Mouse (Mus musculus): ENCODE measurements around the gene Pbxip1.

Gene Pbxip1

GRCm38 (mm10) chr3:89490790-89491189 is 54.3 kb downstream of the Pbxip1 start:
- no peak for DNase-seq

- no peak for DNase-seq
Measured at GRCm38 (mm10) chr3:89491559-89491958, 55.1 kb downstream of the Pbxip1 start.

DNA sequence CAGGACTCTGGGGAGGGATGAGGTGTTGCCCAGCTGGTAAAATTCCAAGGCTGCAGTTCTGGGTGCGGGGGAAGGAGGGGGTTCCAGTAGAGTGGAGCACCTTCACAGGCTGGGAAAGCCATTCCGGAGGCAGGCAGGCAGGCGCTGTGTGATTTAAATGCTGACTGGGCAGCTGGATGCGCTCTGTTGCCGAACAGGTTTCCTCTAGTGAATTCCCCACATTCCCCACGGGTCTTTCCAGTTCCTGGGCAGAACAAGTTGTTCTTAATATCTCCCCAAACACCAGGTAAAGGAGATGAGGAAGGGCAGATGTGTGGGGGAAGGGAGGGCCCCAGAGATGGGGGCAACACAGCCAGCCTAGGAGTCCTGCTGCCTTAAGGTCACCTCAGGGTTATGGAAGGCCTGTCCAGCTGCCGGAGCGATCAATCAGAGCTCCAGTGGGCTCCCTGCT is 56.2 kb downstream of the Pbxip1 start:
- DNase-seq: peak; percentile 83

DNA sequence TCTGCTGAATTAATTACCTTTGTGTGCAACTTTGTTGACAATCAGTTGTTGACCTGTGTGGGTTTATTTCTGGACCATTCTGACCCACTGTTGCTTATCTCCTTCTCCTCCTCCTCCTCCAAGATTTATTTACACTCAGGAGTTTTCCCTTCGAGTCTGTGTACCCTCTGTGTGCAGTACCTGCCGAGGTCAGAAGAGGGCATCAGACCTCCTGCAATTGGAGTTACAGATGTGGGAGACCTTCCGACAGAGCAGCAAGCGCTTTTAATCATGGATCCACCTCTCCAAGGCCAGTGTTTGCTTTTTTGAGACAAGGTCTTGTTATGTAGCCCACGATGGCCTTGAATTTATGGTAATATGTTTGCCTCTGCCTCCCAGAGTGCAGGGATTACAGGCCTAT is 58.1 kb downstream of the Pbxip1 start:
- DNase-seq: no peak

- no peak for DNase-seq
Measured at GRCm38 (mm10) chr3:89496366-89496765, 59.9 kb downstream of the Pbxip1 start.

DNA sequence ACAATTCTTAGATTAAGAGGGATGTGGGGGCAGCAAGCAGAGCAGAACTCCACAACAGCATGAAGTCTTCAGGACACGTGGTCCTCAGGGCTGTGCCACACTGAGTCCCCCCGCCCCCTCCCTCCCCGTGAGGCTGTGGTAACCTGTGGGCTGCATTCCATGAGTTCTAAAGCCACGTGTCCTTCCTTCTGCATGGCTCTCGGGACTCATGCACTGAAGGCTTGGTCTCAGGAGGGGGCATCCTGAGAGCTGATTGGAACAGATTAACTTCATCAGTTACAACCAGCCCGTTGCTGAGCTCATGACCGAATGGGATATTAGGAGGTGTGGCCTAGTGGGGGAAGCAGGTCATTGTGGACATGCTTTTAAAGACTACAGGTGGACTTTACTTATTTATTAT is 63.2 kb downstream of the Pbxip1 start:
- no peak for DNase-seq

Data from kidney, adult 9 months (tissue).